ENCODE assay signal across 18 mouse cellular contexts in the genomic region with DNA sequence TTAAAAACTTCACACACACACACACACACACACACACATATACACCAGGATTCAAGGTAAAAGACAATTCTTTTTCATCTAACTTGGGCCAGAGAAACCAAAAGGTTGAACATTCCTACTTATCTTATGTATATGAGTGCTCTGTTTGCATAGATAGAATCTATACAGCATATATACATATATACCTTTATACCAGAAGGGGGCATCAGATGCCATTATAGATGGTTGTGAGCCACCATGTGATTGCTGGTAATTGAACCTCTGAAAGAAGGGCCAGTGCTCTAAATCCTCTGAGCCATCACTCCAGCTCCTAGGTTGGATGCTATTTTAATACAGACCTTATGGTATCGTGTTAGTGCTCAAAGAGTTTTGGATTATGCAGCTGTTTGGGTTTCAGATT. TPM values are rescaled to one million over a fixed set of nuclear protein-coding genes. Genes with fewer than 3 reads are reported as not detected.
A peak's percentile ranks its signal among the peaks of the same experiment; 100 is the strongest.
DNase-seq lines count a peak whose midpoint lies in the region; ATAC-seq and TF ChIP-seq lines count a peak whose summit lies in the region.
"Had no signal": no experiment of that assay in that cellular context is flagged by ENCODE, and none has a peak within 500 bp of the region (broad histone marks: within the 10 kb centered on the region; RNA-seq: fewer than 3 reads in every experiment).

No protein-coding gene starts in this region.

- DNase-seq in gastrocnemius, adult 2 months = no peak
- DNase-seq in gastrocnemius, postnatal 14 days = no peak
- peak; percentile 7 for DNase-seq in lung, embryonic 14.5 days
- no peak for DNase-seq in lung, postnatal 36 days
- DNase-seq in cerebellum, postnatal 10 days = no peak
- no peak for DNase-seq in spleen, adult 12 weeks (ENCODE audit: low spot score)
- no peak for DNase-seq in adrenal gland, postnatal 4 days (ENCODE audit: low spot score in 2 of 2)
- DNase-seq: adrenal gland, postnatal 25 days; cerebellum, postnatal 25 days; kidney, adult 11 months; kidney, postnatal 4 days; midbrain, embryonic 14.5 days; right cerebral cortex, postnatal 14 days had no signal

- 83% methylated on average over 1 of the region's 1 CpGs for WGBS in lung, embryonic 14.5 days

- intact Hi-C loops in gastrocnemius, adult 2 months (cut with DNase I) = no loop called here
- intact Hi-C loops in gastrocnemius, postnatal 14 days (cut with DNase I; ENCODE audit: low total_unique reads) = no loop called here

- no peak overlapping the region for H3K27ac ChIP-seq in gastrocnemius, adult 2 months
- H3K27ac ChIP-seq in lung, embryonic 14.5 days (ENCODE audit: low read depth) = no peak overlapping the region
- H3K27ac ChIP-seq: embryonic facial prominence, embryonic 12.5 days; forebrain, embryonic 10.5 days; macrophage had no signal

- no peak overlapping the region for H3K4me2 ChIP-seq in lung, embryonic 14.5 days
- H3K4me2 ChIP-seq: embryonic facial prominence, embryonic 12.5 days had no signal

- no peak overlapping the region for H3K9ac ChIP-seq in lung, embryonic 14.5 days
- H3K9ac ChIP-seq: embryonic facial prominence, embryonic 12.5 days had no signal

- H3K36me3 ChIP-seq in lung, embryonic 14.5 days (ENCODE audit: insufficient read depth) = no peaks in the 10 kb centered on the region
- H3K36me3 ChIP-seq: embryonic facial prominence, embryonic 12.5 days; forebrain, embryonic 10.5 days had no signal

- H3K4me1 ChIP-seq in lung, embryonic 14.5 days (ENCODE audit: insufficient read depth) = no peaks in the 10 kb centered on the region
- H3K4me1 ChIP-seq: embryonic facial prominence, embryonic 12.5 days had no signal

- TF ChIP-seq CTCF in gastrocnemius, adult 2 months (IDR thresholded peaks at IDR 0.05) = peak; percentile 29; the same call in 1 of the 2 replicates
- TF ChIP-seq CTCF in lung, embryonic 14.5 days (IDR thresholded peaks at IDR 0.05; ENCODE audit: low read depth) = no peak

- no peaks in the 10 kb centered on the region for H3K27me3 ChIP-seq in lung, embryonic 14.5 days (ENCODE audit: insufficient read depth, low read length)
- H3K27me3 ChIP-seq: embryonic facial prominence, embryonic 12.5 days had no signal

- H3K9me3 ChIP-seq in lung, embryonic 14.5 days (ENCODE audit: low read depth, low read length) = no peaks in the 10 kb centered on the region
- H3K9me3 ChIP-seq: embryonic facial prominence, embryonic 12.5 days; forebrain, embryonic 10.5 days had no signal

- no peak for ATAC-seq in lung, embryonic 14.5 days (ENCODE audit: insufficient read depth)
- ATAC-seq in granulocyte monocyte progenitor cell, adult 5-6 weeks (replicated peaks; ENCODE audit: poor library complexity, severe bottlenecking) = peak; percentile 33; the same call in 1 of the 2 replicates
- ATAC-seq: activated CD4-positive, CD25-positive, alpha-beta regulatory T cell, adult 4 months had no signal

- H3K4me3 ChIP-seq in gastrocnemius, adult 2 months = no peak overlapping the region
- no peak overlapping the region for H3K4me3 ChIP-seq in lung, embryonic 14.5 days (ENCODE audit: low read depth, low read length)
- H3K4me3 ChIP-seq: embryonic facial prominence, embryonic 12.5 days; forebrain, embryonic 10.5 days had no signal

RNA-seq across cellular contexts. Expression of a gene that starts 12.0 kb away (rescaled TPM):
- 10 to 100 TPM; 38.2 to 39.9 TPM for total RNA-seq in gastrocnemius, adult 2 months (2021)
- total RNA-seq in gastrocnemius, postnatal 14 days (2021) = 10 to 100 TPM; 28.0 to 29.7 TPM
- polyA plus RNA-seq in lung, embryonic 14.5 days (2014; fragmentation: Nextera tagmentation; extraction: Ambion mirVana) = 44.3 and 46.3 TPM in 2 replicates
- total RNA-seq in granulocyte monocyte progenitor cell, adult 5-6 weeks (2014; fragmentation: Nextera tagmentation) = 10.5 and 21.3 TPM in 2 replicates
- total RNA-seq in granulocyte monocyte progenitor cell, adult 5-6 weeks (2017) = 14.5 and 17.8 TPM in 2 replicates
- total RNA-seq in adrenal gland, postnatal 4 days (2021) = 10 to 100 TPM; 45.6 to 49.3 TPM

RNA-seq across cellular contexts. Expression of a gene that starts 58.0 kb away (rescaled TPM):
- total RNA-seq in gastrocnemius, adult 2 months (2021) = 1 to 10 TPM; 4.7 to 9.0 TPM
- 10 to 100 TPM in 1 of 2 experiments, 1 to 10 TPM in 1; 9.5 to 12.6 TPM for total RNA-seq in gastrocnemius, postnatal 14 days (2021)
- 23.7 and 24.0 TPM in 2 replicates for polyA plus RNA-seq in lung, embryonic 14.5 days (2014; fragmentation: Nextera tagmentation; extraction: Ambion mirVana)
- 11.3 and 15.1 TPM in 2 replicates for total RNA-seq in granulocyte monocyte progenitor cell, adult 5-6 weeks (2014; fragmentation: Nextera tagmentation)
- 10.6 and 16.3 TPM in 2 replicates for total RNA-seq in granulocyte monocyte progenitor cell, adult 5-6 weeks (2017)
- total RNA-seq in adrenal gland, postnatal 4 days (2021) = 10 to 100 TPM; 60.9 to 63.7 TPM
